Mouse (Mus musculus): Measurements from ENCODE around the gene Cbr3. TPM values are rescaled to one million over a fixed set of nuclear protein-coding genes. Genes with fewer than 3 reads are reported as not detected.
"Not testable (repeated sequence)": the region's sequence is repeated elsewhere in the genome, so short reads cannot be mapped to it uniquely, and the experiment has no call there.

The Cbr3 gene
- 0.27 and 0.80 TPM in 2 replicates for polyA plus RNA-seq (2015; fragmentation: Nextera tagmentation; extraction: Ambion mirVana)

GRCm38 (mm10) chr16:93682689-93683507 is at the start of gene Cbr3:
Gene Cbr3, plus strand, starts transcription at chr16:93683215.
- ATAC-seq: peak; percentile 73
- H3K27me3 ChIP-seq: peaks cover 58% of the 10 kb centered on the region
- peak within 1 kb of the TSS; percentile 58; the same call in 1 of the 2 replicates for H3K9ac ChIP-seq (replicated peaks)
- H3K4me1 ChIP-seq (replicated peaks): peaks cover 15% of the 10 kb centered on the region
- H3K4me2 ChIP-seq (replicated peaks): peak within 1 kb of the TSS; percentile 73
- H3K36me3 ChIP-seq: no peaks in the 10 kb centered on the region
- H3K9me3 ChIP-seq: no peaks in the 10 kb centered on the region
- H3K27ac ChIP-seq: no peak within 1 kb of the TSS
- H3K4me3 ChIP-seq (replicated peaks): peak within 1 kb of the TSS; percentile 43
- 1% methylated on average over 63 of the region's 63 CpGs for WGBS

GRCm38 (mm10) chr16:93644006-93644405 is 39.0 kb upstream of the Cbr3 start:
- 82% methylated on average over 4 of the region's 4 CpGs for WGBS
- no peaks in the 10 kb centered on the region for H3K9me3 ChIP-seq
- ATAC-seq: no peak
- H3K4me2 ChIP-seq (replicated peaks): no peak overlapping the region
- H3K9ac ChIP-seq (replicated peaks): no peak overlapping the region
- no peaks in the 10 kb centered on the region for H3K27me3 ChIP-seq
- H3K27ac ChIP-seq: no peak overlapping the region
- H3K36me3 ChIP-seq: no peaks in the 10 kb centered on the region
- H3K4me1 ChIP-seq (replicated peaks): no peaks in the 10 kb centered on the region
- no peak overlapping the region for H3K4me3 ChIP-seq (replicated peaks)

GRCm38 (mm10) chr16:93648441-93649183 is 34.4 kb upstream of the Cbr3 start:
- no peak overlapping the region for H3K27ac ChIP-seq
- no peak overlapping the region for H3K9ac ChIP-seq (replicated peaks)
- no peak for ATAC-seq
- no peaks in the 10 kb centered on the region for H3K4me1 ChIP-seq (replicated peaks)
- 82% methylated on average over 5 of the region's 5 CpGs for WGBS
- H3K4me3 ChIP-seq (replicated peaks): no peak overlapping the region
- no peak overlapping the region for H3K4me2 ChIP-seq (replicated peaks)
- no peaks in the 10 kb centered on the region for H3K36me3 ChIP-seq
- no peaks in the 10 kb centered on the region for H3K9me3 ChIP-seq
- no peaks in the 10 kb centered on the region for H3K27me3 ChIP-seq

- no peak for ATAC-seq
- no peaks in the 10 kb centered on the region for H3K36me3 ChIP-seq
Measured at GRCm38 (mm10) chr16:93667976-93668375, 15.0 kb upstream of the Cbr3 start.

GRCm38 (mm10) chr16:93669521-93669920 is 13.5 kb upstream of the Cbr3 start:
- Histone ChIP-seq H3K4me2 (replicated peaks) (no peak overlapping the region), H3K9me3 (peaks cover 10% of the 10 kb centered on the region), H3K27ac (no peak overlapping the region), H3K4me1 (replicated peaks) (no peaks in the 10 kb centered on the region), H3K36me3 (no peaks in the 10 kb centered on the region), H3K4me3 (replicated peaks) (no peak overlapping the region), H3K9ac (replicated peaks) (no peak overlapping the region), H3K27me3 (no peaks in the 10 kb centered on the region)
- no peak for ATAC-seq

More at GRCm38 (mm10) chr16:93667976-93668375, 15.0 kb upstream of the Cbr3 start:
- no peaks in the 10 kb centered on the region for H3K27me3 ChIP-seq
- no peak overlapping the region for H3K4me3 ChIP-seq (replicated peaks)
- H3K9ac ChIP-seq (replicated peaks): no peak overlapping the region
- H3K27ac ChIP-seq: no peak overlapping the region
- peaks cover 10% of the 10 kb centered on the region for H3K9me3 ChIP-seq
- no peak overlapping the region for H3K4me2 ChIP-seq (replicated peaks)
- no peaks in the 10 kb centered on the region for H3K4me1 ChIP-seq (replicated peaks)

GRCm38 (mm10) chr16:93670466-93670865 is 12.5 kb upstream of the Cbr3 start:
- not testable (repeated sequence) for H3K9ac ChIP-seq (replicated peaks); H3K36me3 ChIP-seq; H3K27ac ChIP-seq; H3K4me2 ChIP-seq (replicated peaks); H3K27me3 ChIP-seq; H3K4me1 ChIP-seq (replicated peaks); H3K4me3 ChIP-seq (replicated peaks); ATAC-seq
- WGBS: 45% methylated on average over 4 of the region's 4 CpGs
- H3K9me3 ChIP-seq: peaks cover 10% of the 10 kb centered on the region

GRCm38 (mm10) chr16:93671064-93671463 is 12.0 kb upstream of the Cbr3 start:
- 95% methylated on average over 5 of the region's 5 CpGs for WGBS
- no peaks in the 10 kb centered on the region for H3K4me1 ChIP-seq (replicated peaks)
- H3K4me3 ChIP-seq (replicated peaks): no peak overlapping the region

GRCm38 (mm10) chr16:93676376-93676775 is 6.6 kb upstream of the Cbr3 start:
- no peak overlapping the region for H3K4me2 ChIP-seq (replicated peaks)
- no peaks in the 10 kb centered on the region for H3K9me3 ChIP-seq
- H3K4me1 ChIP-seq (replicated peaks): no peaks in the 10 kb centered on the region
- H3K27me3 ChIP-seq: peaks cover 12% of the 10 kb centered on the region
- 84% methylated on average over 5 of the region's 5 CpGs for WGBS
- no peak overlapping the region for H3K9ac ChIP-seq (replicated peaks)
- no peak overlapping the region for H3K27ac ChIP-seq
- ATAC-seq: no peak
- H3K36me3 ChIP-seq: no peaks in the 10 kb centered on the region
- no peak overlapping the region for H3K4me3 ChIP-seq (replicated peaks)

More at GRCm38 (mm10) chr16:93671064-93671463, 12.0 kb upstream of the Cbr3 start:
- no peak overlapping the region for H3K9ac ChIP-seq (replicated peaks)
- peaks cover 10% of the 10 kb centered on the region for H3K9me3 ChIP-seq
- no peak overlapping the region for H3K4me2 ChIP-seq (replicated peaks)
- H3K36me3 ChIP-seq: no peaks in the 10 kb centered on the region
- no peak for ATAC-seq
- H3K27me3 ChIP-seq: no peaks in the 10 kb centered on the region
- no peak overlapping the region for H3K27ac ChIP-seq

GRCm38 (mm10) chr16:93678206-93678605 is 4.8 kb upstream of the Cbr3 start:
- no peak overlapping the region for H3K4me2 ChIP-seq (replicated peaks)
- no peaks in the 10 kb centered on the region for H3K9me3 ChIP-seq
- 89% methylated on average over 4 of the region's 4 CpGs for WGBS
- H3K9ac ChIP-seq (replicated peaks): no peak overlapping the region
- ATAC-seq: no peak
- peaks cover 30% of the 10 kb centered on the region for H3K27me3 ChIP-seq
- peaks cover 8% of the 10 kb centered on the region for H3K4me1 ChIP-seq (replicated peaks)
- no peak overlapping the region for H3K4me3 ChIP-seq (replicated peaks)
- H3K27ac ChIP-seq: no peak overlapping the region
- no peaks in the 10 kb centered on the region for H3K36me3 ChIP-seq

GRCm38 (mm10) chr16:93679165-93679564 is 3.9 kb upstream of the Cbr3 start:
- ATAC-seq: no peak
- no peaks in the 10 kb centered on the region for H3K36me3 ChIP-seq
- H3K4me1 ChIP-seq (replicated peaks): peaks cover 15% of the 10 kb centered on the region
- no peak overlapping the region for H3K4me2 ChIP-seq (replicated peaks)
- no peak overlapping the region for H3K4me3 ChIP-seq (replicated peaks)
- no peak overlapping the region for H3K9ac ChIP-seq (replicated peaks)
- H3K27me3 ChIP-seq: peaks cover 40% of the 10 kb centered on the region
- WGBS: 49% methylated on average over 9 of the region's 9 CpGs
- H3K27ac ChIP-seq: no peak overlapping the region
- H3K9me3 ChIP-seq: no peaks in the 10 kb centered on the region

- peaks cover 58% of the 10 kb centered on the region for H3K27me3 ChIP-seq
- H3K9me3 ChIP-seq: no peaks in the 10 kb centered on the region
- peaks cover 15% of the 10 kb centered on the region for H3K4me1 ChIP-seq (replicated peaks)
- WGBS: 25% methylated on average over 13 of the region's 13 CpGs
- 0 out of 2 replicates have a peak, but pooled peaks have one; percentile 30 for ATAC-seq
- no peaks in the 10 kb centered on the region for H3K36me3 ChIP-seq
- peak overlapping the region; percentile 73 for H3K4me2 ChIP-seq (replicated peaks)
- peak overlapping the region; percentile 43 for H3K4me3 ChIP-seq (replicated peaks)
- H3K9ac ChIP-seq (replicated peaks): no peak overlapping the region
- H3K27ac ChIP-seq: no peak overlapping the region
Measured at GRCm38 (mm10) chr16:93682156-93682688, 793 bp upstream of the Cbr3 start.

Data from midbrain, embryonic 13.5 days (tissue).